Mouse (Mus musculus): ENCODE measurements around the gene Nol4l.

Nol4l gene

GRCm38 (mm10) chr2:153529931-153530766 is at the start of gene Nol4l:
Nol4l (minus strand) TSS chr2:153529971.
- peak in 1 of 2 experiments; percentile 42 for DNase-seq

- no peak for DNase-seq
Observed at GRCm38 (mm10) chr2:153577122-153577521, 47.4 kb upstream of the Nol4l start.

DNA sequence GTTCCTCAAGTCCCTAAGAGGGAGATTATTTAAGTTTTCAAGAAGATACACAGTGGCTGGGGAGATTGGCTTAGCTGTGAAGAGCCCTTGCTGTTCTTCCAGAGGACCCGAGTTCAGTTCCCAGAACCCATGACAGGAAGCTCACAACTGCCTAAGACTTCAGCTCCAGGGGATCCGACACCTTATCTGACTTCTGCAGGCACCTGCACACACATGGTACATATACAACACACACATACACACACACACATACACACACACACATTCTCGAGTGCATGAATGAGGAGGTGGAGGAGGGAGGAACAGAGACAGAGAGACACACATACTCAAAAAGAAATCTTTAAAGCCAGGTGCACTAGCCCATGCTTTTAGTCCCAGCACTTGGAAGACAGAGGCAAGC is 46.4 kb upstream of the Nol4l start:
- no peak for DNase-seq

- DNase-seq: no peak
Observed at GRCm38 (mm10) chr2:153575554-153575953, 45.8 kb upstream of the Nol4l start.

DNA sequence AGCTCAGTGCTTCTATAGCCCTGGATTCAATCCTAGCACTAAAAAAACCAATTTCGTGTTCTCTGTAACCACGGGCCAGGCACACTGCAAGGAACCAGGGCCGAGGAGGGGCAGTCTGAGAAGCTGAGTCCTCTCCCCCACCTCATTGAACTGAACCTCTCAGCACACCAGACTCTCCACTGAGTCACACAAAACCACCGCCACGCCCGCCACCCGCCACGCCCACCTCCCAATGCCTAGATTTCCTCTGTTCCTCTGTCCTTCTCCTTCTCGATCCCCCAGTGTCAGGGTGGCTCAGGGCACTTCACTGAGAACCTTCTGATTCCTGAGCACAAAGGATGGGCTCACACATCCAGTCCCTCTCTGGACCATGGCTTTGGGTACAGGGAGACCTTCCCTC is 43.3 kb upstream of the Nol4l start:
- no peak for DNase-seq

DNA sequence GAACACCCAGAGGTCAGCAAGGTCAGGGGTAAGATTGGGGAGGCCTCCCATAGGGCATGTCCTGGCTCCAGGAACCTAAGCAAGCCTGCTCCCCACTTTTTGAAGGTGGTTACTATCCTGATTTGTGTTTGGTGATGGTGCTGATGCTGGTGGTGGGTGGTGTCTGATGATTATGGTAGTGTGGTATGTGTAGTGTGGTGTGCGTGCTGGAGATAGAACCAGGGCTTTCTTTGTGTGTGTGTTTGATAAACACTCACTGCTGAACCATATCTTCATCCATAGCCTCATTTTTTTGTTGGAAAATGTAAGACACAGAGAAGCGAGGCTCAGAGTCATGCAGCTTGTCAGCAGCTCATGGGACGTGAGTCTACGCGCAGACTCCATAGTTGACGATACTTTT is 38.8 kb upstream of the Nol4l start:
- DNase-seq: no peak

DNA sequence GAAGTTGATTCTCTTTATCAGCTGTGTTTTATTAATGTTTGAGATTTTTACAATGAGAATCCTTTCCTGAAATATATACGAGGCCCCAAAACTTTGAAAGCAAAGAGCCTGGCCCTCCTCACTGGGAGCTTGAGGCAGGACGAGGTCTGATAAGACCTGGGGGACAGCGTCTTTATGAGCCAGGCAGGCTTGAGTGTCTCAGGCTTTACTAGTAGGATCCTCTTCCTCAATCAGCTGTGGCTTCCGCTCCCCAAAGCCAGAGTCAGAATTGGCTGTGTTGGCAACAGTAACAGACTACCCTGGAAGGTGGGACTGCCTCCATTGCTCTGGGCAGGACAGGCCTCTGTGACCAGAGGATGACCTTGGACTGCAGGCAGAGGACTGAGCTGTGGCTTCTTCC is 38.2 kb upstream of the Nol4l start:
- no peak for DNase-seq

- no peak for DNase-seq
Observed at GRCm38 (mm10) chr2:153564343-153564742, 34.6 kb upstream of the Nol4l start.

GRCm38 (mm10) chr2:153561564-153561963 is 31.8 kb upstream of the Nol4l start:
- DNase-seq: no peak

DNA sequence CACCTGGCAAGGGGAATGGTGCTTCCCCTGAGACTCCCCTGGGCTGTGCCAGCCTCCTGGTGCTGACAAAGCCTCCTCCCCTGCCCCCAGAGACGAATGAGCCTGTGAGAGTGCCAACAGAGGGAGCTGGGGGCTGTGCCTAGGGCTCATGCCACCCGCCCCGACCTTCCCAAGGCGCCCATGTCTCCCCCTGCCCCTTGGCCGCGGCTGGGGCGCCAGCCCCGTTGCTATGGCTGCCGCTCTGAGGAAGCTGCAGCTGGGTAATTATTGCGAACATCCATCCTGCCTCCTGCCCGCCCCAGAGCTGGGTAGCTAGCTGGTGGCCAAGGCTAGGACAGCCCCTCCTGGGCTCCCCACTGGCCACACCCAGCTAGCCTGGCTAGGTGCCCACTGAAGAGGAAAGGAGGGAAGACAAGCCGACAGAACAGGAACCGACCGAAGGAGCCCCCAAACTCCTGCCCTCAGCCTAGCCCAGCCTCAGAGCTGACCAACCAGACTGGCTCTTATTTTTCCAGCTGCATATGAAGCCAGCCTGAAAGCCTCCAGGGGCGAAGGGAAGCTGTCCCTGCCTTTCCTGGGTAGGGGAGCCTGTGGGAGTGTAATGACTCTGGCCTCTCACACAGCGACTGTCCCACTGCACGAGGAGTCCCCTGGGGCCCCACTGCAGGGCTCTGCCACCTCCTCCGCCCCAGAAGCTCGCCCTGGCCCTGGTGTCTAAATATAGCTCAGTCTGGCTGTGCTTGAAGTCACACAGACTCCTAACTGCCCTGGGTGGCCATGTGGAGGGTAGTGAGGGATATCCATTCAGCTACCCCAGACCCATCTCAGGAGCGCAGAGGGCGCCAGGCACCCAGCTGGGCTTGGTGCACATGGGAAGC is 31.1 kb upstream of the Nol4l start:
- DNase-seq: peak; percentile 27 to 44

GRCm38 (mm10) chr2:153559613-153560152 is 29.9 kb upstream of the Nol4l start:
- peak in 1 of 2 experiments; percentile 24 for DNase-seq

GRCm38 (mm10) chr2:153558464-153558863 is 28.7 kb upstream of the Nol4l start:
- no peak for DNase-seq

- DNase-seq: no peak
Observed at GRCm38 (mm10) chr2:153557259-153557658, 27.5 kb upstream of the Nol4l start.

- no peak for DNase-seq
Observed at GRCm38 (mm10) chr2:153556208-153556607, 26.4 kb upstream of the Nol4l start.

DNA sequence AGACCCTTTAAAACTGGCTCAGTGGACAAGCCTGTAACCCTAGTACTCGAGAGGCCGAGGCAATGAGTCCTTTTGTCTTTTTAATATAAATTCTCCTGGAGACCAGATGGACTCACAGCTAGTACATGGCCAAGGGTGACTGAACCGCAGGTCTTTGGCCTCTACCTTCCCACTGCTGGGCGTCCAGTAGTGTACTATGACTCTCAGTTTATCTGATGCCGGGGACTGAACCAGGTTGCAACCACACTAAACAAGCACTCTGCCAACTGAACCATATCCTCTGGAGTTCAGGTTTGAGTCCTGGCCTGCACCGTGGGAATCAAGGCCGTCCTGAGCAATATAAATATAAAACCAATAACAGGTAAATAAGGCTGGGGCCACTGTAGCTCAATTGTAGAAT is 24.8 kb upstream of the Nol4l start:
- no peak for DNase-seq

DNA sequence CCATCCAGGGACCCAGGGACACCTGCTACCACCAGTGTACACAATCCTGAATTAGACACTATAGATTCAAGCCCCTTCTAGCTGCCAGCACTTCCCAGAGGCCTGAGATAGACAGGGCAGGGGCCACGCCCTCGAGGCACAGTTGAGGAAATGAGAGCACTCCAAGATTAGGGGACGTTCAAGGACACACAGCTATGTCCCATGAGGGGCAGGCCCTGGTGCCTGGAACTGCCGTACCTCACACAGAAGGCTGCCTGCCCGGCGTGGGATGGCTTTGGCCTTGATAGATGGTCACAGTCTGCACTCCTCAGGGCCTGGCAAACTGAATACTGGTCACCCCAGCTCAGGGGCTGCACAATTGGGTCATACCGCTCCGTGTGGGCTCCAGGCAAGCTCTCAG is 19.7 kb upstream of the Nol4l start:
- no peak for DNase-seq

GRCm38 (mm10) chr2:153548221-153548923 is 18.6 kb upstream of the Nol4l start:
- no peak for DNase-seq

- DNase-seq: no peak
Observed at GRCm38 (mm10) chr2:153547633-153548032, 17.9 kb upstream of the Nol4l start.

GRCm38 (mm10) chr2:153546972-153547371 is 17.2 kb upstream of the Nol4l start:
- DNase-seq: no peak

GRCm38 (mm10) chr2:153546471-153546870 is 16.7 kb upstream of the Nol4l start:
- DNase-seq: no peak

DNA sequence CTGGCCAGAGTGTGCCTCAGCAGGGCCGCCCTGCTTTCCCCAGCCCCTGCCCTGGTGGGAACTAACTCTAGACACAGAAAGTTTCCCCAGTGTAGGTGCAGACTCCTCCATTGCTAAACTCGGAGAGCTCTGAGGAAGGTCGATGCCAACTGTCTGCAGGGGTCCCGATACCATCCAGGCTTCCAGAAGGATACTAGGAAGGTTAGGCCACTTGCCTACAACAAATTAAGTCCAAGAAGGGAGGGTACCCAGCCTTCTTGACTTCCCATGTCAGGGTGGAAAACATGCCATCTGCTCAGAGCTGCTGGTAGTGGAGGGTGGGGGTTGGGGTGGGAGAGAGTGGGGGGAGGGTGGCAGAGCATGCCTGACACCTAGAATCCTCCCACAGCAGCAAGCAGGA is 15.0 kb upstream of the Nol4l start:
- no peak for DNase-seq

DNA sequence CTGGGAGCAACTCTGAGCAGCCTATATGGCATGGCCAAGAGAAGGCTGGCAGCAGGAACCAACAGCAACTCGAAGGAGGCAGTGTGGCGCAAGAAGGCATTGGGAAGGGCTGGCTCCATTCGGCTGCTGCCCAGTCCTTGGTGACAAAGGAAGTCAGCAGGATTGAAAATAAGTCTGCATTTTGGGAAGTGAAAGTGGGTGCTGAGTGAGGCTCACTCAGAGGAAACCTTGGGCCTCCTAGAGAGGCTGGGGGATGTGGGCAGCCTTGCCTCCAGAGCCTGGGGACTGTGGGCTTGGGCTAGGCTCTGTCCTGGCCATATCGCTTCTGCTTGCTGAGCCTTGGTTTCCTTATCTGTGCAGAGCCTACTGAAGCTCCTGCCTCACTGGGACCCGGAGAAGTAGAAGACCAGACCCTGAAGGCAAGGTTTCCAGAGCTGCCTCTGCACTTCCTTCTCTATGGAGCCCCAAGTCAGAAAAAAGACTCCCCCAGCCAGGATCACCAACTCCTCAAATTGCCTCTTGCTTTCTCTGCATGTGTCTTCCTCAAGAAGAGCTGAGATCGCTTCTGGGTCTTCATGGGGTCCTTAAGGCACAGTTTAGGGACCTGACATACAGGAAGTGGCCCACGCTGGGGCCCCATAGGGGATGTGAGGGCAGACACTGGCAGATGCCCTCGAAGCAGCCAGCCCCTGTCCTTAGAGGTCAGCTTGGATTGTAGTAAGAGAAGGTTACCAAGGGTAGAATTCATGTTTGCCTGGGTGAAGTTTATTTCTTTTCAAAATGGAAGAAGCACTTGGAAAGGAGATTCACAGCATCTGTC is 14.3 kb upstream of the Nol4l start:
- no peak for DNase-seq
